Mouse (Mus musculus) natural killer cell, adult 2 months (primary cell): ENCODE measurements at regions not wholly inside any gene's neighbourhood (a gene's known extent, or its start where the extent isn't known, plus 50 kb on each side); places are given as distances from the start of the nearest gene placed in this dataset.

ENCODE experiments used
- DNase-seq, 2 experiments: peaks; one replicate each; pipeline ENCODE4 v3.0.0; 2022; ENCODE audit warnings: low spot score in 2 of 2

DNA sequence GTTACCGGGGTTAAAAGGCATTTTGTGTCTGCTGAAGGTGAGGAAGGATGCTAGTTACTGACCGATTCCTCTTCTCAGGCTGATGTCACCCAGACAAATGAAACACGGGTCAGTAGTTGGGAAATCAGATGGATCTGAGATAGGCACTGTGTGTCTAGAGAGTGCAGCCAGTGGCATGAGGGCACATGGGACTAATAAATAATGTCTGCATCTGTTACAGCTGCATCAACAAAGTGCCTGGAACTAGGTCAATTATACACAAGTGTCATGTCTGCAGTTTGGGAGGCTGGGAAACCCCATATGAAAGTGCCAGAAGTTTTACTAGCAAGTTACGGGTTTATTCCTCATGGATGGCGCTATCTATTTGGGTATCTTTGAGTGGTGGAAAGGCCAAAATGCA lies 68.8 kb downstream of the Cxcl12 start:
- no peak for DNase-seq

DNA sequence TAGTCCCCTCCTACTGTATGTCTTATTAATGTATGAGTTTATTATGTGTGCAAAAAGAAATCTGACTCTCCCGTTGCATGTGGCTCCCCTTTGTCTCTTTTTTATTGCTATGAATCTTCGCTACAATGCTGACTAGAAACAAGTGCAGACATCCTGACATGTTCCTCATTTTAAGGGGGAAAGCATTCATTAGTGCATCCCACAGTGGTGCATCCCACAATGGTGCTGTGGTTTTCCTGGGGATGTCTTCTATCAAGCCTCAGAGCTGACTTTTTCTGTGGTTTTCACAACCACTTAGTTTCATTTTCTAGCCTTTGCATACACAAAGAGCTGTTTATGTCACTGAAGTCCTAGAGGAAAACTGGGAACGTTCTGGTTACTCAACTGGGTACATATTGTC lies 72.9 kb downstream of the Cxcl12 start:
- DNase-seq, result no peak

DNA sequence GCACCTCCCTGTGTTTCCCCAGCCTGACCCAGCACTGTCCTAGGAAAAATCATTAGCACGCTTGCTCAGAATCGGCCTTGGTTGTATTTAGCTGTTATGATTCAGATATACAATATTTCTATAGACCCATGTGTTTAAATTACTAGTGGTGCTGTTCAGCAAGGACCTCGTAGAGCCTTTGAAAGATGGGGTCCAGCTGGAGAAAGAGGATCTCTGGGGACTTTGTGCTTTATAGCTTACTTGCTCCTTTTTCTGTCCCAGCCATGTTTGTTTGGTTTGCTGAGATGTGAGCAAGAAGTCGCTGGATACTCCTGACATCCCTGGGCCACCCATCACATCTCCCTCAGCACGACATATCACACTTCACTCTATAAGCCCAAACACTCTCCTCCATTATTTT lies 77.1 kb downstream of the Cxcl12 start:
- DNase-seq, result no peak

DNA sequence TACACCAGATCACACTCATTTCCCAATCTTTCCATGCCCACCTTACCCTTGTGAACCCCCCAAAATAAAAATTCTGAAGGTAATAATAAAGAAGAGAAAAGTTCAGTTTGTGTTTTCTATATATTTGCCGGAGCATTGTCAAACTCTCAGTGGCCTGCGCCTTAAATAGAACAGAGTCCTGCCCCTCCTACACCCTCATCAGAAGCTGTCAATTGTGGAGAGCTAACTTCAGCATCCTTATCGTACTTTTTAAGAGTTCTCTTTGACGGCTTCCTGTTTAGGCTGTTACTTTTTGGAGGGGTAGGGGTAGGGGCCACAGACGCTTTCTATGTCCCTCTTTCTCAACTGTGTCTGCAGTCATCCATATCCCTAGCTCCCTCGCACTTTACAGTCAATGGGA lies 77.5 kb downstream of the Cxcl12 start:
- no peak for DNase-seq

DNA sequence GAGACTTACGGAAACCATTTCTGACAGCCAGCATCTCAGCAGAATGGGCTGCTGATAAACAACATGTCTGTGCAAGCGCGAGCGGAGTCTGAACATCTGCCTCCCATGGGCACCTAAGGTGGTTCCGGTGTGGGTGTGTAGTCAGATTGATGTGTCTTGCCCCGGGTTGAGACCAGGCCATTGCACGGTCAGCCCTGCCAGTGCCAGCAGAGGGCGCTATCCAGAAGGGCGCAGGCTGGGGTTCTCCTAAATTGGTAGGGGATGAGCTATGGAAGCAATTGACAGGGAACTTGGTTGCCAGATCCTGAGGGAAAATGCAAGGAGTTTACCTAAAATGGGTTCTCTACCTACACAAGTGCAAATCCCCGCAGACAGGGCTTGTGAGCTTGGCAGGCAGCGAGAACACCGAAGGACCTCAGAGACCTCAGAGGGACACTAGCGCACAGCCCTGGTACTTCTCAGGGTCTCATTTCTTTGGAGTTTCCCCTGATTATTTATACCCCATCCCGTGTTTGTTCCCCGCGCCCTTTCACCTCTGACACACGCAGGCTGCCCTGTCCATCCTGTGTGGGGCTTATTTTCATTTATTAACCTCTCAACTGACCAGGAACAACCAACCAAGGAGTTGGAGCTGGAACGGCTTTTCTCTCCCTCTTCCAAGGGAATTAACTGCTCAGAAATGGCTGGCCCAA lies 81.0 kb downstream of the Cxcl12 start:
- peak in 1 of 2 experiments; percentile 7 for DNase-seq

DNA sequence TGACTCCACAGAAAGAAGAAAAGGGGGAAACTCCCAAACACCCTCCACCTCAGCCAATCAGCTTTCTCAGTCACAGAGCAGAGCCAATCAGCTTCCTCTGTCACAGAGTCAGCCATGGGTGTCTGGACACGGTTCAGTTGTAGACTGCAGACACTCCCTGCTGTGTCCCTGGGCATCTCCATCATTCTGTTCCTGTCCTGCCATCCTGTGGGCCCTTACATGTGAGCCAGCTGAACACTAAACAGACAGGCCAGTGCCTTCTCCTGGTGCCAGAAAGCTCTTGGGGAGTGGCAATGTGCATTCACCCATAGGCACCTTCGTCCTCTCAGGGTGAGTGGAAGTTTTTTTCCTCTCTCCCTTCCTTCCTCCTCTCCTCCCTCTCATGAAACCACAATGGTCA lies 81.7 kb downstream of the Cxcl12 start:
- DNase-seq, result no peak

DNA sequence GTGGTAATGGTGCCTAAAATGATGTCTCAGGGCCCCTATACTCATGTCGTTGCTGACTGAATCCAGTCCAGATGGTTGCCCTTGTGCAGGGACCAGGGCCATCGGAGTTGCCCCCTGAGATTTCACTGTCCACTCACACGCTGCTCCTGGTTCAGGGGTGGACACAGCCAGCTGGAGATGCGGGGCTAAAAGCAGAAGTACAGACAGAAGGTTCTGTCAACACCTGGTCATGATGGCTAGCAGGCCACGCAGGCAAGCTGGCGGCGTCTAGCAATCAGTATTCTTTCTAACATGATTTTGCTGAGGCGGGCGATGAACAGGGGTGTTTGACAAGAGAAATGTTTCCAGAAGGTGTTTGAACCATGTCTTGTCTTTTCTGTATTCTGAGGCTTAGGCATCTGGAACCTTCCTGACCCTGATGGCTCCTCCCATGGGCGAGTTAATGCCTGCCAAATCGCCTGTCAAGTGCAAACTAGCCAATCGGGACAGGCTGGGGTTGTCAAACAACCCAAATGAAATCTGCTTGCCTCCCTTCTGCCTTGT lies 83.1 kb downstream of the Cxcl12 start:
- DNase-seq, result no peak

DNA sequence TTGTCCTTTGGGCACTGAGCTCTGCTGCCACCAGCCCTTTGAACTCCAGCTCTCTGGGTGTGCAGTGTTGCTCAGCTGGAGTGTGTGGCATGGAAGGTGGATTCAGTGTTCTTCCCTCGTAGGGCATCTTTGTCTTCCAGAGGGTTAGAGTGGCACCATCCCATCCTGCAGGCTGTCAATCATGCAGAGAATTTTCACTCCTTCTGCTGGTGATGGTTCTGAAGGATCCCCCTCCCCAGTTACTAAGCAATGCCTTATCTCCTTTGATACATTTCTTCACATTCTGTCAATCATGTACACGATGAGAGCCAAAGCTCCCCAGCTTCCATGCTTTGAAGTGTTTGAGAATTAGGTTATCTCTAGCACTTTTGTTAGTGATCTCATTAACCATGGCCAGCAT lies 84.0 kb downstream of the Cxcl12 start:
- DNase-seq, result no peak

DNA sequence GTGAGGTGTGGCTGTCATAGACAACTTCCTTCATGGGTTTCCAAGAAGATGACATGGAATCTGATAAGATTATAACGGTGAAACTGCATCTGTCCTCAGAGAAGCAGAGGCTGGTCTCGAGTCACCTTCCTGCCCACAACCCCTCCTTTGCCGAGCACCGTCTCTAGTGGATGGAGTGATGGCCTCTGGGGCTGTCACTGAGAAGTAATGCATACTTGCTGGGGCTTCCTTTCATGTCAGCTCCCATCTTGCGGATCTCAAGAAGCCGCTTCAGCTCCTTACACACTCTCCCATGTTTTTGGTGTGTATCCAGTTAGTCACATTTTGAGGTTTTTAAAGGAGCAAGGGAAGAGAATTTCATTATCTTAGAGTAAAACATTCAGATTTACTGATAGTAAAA lies 84.7 kb downstream of the Cxcl12 start:
- no peak for DNase-seq

DNA sequence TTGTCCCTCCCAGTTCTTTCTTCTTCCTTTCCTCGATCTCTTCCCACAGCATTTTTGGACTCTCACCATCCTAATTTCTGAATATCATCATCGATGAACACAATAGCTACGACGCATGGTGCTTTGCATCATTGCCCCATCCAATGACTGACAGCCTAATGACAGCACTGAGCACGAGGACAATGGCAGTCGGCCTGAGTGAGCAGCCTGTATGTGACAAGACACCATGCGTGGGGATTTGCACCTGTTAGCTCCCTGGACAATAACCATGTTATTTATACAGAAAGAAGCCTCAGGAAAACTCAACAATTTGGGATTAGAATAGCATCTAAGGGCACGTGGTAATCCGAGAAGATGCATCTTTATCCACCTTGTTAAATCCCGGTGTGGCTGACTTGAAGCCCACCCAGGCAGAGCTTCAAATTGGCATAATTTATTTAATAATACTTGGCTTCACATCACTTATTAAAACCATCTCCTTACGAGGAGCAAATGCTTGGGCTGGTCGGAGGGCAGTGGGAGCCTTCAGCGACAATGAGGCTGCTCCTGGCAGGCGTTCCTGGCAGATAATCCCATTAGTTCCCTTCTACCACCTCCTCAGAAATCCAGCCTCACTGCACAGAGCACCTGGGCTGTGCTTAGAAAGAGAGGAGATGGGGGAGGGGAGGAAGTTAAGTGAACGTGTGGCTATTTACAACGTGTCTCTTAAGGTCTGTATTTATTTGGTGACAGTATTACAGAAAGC lies 85.4 kb downstream of the Cxcl12 start:
- DNase-seq, result no peak

DNA sequence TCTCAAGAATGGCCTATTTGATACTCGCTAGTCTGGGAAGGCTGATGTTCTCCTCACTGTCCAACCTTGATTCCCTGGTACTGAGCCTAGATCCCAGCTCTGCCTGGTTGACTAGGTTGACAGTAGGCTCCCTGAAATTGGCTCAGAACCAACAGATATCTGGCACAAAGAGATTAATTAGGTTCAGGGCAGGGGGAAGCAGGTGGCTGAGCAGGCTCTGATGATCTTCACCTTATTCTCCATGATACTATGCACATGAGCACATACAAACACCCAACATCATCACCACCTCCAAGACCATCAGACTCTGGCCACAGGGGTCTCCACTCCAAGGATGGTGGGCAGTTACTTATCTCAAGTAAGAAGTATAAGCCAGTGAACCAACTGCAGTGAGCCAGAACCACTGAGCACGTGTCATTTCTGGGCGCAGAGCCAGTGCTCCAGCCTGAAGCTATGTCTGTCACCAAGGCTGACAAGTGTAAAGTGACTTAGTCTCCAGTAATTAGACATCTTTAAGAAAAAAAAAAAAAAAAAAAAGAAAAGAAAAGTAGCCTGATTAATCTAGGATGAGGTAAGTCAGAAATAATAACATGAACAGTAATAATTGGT lies 86.4 kb downstream of the Cxcl12 start:
- no peak for DNase-seq

DNA sequence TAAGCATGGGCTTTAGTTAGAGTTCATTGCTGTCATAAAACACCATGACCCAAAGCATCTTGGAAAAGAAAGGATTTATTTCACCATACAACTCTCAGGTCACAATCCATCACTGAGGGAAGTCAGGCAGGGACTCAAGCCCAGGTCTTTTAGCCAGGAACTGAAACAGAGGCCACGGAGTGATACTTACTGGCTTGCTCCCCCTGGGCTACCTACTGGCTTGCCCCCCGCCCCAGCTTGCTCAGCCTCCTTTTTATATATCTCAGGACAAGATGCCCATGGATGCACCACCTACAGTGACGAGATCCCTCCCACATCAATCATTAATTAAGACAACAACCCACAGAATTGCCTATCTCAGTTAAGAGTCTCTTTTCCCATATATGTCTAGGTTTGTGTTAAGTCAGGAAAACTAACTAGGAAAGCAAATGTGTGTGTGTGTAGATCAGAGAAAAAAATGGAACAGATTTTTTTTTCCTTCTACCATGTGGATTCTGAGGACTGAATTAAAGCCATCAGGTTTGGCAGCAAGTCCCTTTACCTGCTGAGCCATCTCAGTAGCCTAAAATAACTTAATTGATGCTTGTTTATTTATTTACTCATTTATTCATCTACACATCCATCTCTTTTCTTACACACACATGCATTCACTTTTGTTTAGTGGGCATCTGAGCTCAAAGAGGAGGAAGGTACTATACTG lies 87.2 kb downstream of the Cxcl12 start:
- DNase-seq, result no peak

DNA sequence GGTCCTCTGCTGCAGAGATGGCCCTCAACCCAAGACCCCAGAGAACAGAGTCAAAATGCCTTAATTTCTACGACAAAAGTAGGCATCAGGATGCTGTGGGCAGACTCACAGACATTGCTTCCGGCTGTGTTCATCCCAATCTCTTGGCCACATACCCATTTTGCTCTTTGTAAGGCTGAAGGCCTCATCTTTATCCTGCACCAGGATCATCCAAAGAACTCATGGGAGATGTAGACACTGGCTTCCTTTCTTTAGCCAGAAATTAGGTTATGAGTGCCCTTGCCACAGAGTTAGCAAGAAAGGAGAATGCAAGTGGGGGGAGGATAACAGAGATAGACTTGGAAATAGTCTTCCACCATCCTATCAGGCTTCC lies 87.8 kb downstream of the Cxcl12 start:
- no peak for DNase-seq

DNA sequence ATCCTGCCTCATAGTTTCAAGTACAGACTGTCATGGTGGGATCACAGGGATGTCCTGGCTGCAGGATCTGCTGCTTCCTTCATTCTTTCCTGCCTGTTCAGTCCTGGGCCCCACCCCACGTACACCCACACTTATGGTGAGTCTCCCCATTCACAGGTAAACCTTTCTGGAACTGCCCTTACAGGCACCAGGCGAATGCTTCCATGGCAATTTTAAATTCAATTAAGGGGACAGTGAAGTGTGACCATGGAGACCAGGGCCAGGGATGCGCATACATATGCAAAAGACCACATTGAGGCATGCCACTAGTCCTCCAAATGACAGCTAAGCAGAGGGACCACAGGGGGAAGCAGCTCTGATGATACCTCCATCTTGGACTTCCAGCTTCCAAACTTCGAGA lies 89.3 kb downstream of the Cxcl12 start:
- no peak for DNase-seq

DNA sequence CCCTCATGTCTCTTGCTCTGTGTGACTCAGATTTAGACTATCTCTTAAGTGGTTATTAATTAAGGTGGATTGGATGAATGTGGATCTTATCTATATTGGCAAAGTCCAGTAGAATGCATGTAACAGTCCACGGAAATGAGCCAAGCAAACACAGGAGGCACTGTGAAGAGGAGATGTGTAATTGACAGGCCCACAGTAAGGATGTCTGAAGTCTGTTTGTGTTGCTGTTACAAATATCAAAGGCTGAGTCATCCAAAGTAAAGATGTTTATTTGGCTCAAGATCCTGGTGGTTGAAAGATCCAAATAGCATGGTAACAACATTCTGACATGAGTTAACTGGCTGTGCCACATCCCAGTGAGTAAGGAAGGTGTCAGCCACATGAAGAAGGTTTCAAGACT lies 99.6 kb downstream of the Cxcl12 start:
- DNase-seq, result no peak

DNA sequence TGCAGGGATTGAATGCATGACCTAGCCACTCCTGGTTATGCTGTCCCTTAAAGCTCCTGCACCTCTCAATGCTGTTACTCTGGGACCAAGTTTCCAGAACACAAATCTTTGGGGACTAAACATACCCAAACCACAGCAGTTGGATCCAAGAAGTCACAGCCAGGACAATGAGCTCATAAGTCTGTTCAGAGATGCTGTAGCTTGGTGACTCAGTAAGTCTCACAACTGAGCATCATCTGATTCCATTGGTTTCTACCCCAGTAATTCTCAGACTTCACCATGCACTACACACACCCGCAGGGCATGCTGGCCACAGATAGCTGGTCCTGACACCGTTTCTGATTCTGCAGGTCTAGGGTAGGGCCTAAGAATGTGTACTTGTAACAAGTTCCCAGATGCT lies 100.0 kb downstream of the Cxcl12 start:
- no peak for DNase-seq

DNA sequence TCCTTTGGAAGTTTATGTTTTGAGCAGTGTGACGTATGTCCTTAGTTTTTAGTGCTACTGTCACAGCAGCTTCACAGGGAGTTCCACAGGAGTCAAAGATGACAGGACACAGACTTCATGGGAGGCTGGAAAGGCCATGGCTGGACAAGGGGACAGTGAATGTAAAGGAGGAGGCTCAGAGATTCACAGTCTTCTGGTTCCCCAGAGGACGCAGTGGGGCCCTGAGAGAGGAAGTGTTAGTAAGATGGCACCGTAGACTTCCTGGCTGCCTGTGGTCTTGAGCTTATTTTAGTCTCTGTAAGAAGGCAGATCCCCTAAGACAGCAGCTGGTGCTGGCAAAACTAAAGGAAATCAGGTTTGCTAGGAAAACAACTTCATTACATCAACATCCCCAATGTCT lies 101.9 kb downstream of the Cxcl12 start:
- DNase-seq, result no peak

DNA sequence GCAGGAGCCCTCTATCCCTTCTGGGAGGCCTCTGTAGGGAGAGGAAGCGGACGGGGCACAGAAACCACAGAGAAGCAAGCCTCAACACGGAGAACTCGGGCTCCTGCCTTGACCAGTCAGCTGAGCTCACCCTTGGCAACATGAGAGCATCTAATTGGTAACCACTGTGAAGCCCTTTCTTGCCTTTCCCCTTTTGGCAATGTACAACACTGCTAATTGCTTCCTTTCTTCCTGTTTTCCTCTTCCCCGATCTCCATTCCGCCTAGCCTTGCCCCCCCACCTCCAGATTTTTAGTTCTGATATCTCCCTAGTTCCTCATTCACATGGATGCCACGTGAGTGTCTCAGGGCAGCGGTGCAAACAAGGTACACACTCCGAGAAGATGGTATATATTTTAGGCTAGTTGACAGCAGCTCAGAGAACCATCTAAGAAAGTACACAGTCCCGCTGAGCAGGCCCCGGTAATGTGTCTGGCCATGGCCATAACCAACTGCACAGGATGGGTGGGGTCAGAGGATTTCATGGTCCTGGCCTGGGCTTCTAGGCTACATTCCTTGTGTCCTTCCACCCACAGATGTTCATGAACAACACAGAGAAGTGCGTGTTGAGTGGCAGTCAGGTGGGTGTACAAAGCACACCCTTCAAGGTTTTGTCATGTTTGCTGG lies 103.4 kb downstream of the Cxcl12 start:
- DNase-seq, result no peak

DNA sequence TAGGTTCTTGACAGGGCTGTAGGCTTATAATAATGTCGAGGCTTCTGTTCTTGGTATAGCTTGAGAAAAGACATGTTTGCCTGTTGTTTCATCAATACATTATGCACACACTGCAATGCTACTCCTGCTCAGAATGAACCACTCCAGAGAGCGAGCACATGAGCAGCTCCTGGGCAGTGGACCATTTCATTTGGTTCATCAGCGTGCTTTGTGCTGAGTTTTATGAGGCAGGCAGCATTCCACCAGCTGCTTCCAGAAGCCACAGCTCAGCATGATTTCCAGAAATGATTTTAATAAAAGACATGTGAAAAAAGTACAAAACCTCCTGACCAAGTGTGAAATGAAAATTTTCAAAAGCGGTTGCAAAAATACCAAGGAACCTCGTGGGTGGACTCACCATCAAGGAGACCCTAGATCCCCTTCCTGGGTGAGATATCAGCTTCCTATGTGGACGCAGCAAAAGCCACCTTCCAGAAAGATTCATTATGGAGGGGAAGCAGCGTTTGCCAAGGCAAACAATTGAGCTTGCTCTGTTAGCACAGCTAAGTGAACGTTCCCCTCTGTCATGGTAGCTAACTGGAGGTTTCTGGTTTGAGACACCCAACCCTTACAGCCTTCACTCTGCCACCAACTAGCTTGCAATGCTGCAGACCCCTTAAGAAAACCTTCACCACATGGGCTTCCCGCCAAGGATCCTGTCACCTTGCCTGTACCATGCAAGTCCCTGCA lies 104.1 kb downstream of the Cxcl12 start:
- no peak for DNase-seq

DNA sequence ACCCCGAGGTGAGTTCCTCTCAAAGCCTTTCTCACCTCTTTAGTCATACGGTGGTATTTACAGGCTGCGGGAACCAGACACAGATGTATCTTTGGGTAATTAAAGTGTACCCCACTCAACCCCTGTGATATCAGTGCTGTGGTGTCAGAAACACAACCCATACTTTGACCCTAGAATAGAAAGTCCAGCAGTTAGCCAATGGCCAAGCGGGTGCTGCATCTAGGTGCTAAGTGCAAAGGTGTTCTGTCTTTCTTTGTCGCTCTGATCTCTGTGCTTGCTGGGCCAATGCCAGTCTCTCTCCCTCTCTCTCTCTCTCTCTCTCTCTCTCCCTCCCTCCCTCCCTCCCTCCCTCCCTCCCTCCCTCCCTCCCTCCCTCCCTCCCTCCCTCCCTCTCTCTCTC lies 107.6 kb downstream of the Cxcl12 start:
- DNase-seq, result no peak

DNA sequence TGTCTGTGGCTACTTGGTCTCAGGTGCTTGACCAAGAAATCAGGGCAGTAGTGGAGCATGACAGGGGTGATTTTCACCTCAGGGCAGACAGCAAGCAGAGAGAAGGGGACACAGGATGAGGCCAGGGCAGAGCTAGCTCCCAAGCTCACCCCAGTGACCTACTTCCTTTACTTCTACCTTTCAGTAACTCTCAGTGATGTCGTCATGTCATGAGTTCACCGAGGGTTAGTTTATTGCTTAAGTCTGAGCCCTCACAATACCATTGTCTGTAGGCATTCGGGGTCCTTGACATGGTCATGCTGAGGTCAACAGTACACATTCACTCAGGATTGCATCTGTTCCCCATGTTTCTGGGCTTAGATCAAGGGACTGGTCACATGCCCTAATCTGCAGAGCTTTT lies 108.5 kb downstream of the Cxcl12 start:
- DNase-seq, result no peak
